Mouse (Mus musculus): ENCODE data around the gene Plekha8. TPM values are rescaled to one million over a fixed set of nuclear protein-coding genes. Genes with fewer than 3 reads are reported as not detected.

Gene Plekha8
- polyA plus RNA-seq, 1 experiment from 2014 or later = 10.5 TPM

GRCm38 (mm10) chr6:54557671-54558070, 37.2 kb upstream of the Plekha8 start:
- H3K4me2 ChIP-seq (ENCODE audit: low read length) = no peak overlapping the region
- H3K36me3 ChIP-seq (ENCODE audit: control insufficient read depth, insufficient read depth) = no peaks in the 10 kb centered on the region
- H3K27me3 ChIP-seq (replicated peaks; ENCODE audit: control insufficient read depth, insufficient read depth, low read length) = no peaks in the 10 kb centered on the region
- WGBS = 95% methylated on average over 7 of the region's 7 CpGs
- H3K4me3 ChIP-seq (replicated peaks; ENCODE audit: low read length) = no peak overlapping the region
- no peak overlapping the region for H3K27ac ChIP-seq (ENCODE audit: low read length)
- no peak for ATAC-seq
- H3K9ac ChIP-seq (replicated peaks; ENCODE audit: low read depth, low read length) = no peak overlapping the region
- H3K9me3 ChIP-seq (ENCODE audit: control insufficient read depth, low read length) = no peaks in the 10 kb centered on the region
- peaks cover 40% of the 10 kb centered on the region for H3K4me1 ChIP-seq (replicated peaks; ENCODE audit: control insufficient read depth, insufficient read depth, low read length)

- H3K4me2 ChIP-seq (ENCODE audit: low read length) = no peak overlapping the region
- no peaks in the 10 kb centered on the region for H3K36me3 ChIP-seq (ENCODE audit: control insufficient read depth, insufficient read depth)
- H3K4me3 ChIP-seq (replicated peaks; ENCODE audit: low read length) = no peak overlapping the region
- 0 out of 2 replicates have a peak overlapping the region, but pooled peaks have one; percentile 8 for H3K9ac ChIP-seq (replicated peaks; ENCODE audit: low read depth, low read length)
- H3K27me3 ChIP-seq (replicated peaks; ENCODE audit: control insufficient read depth, insufficient read depth, low read length) = no peaks in the 10 kb centered on the region
- 66% methylated on average over 7 of the region's 7 CpGs for WGBS
- no peak for ATAC-seq
- H3K4me1 ChIP-seq (replicated peaks; ENCODE audit: control insufficient read depth, insufficient read depth, low read length) = peaks cover 42% of the 10 kb centered on the region
- no peaks in the 10 kb centered on the region for H3K9me3 ChIP-seq (ENCODE audit: control insufficient read depth, low read length)
- no peak overlapping the region for H3K27ac ChIP-seq (ENCODE audit: low read length)
These were observed 36.4 kb upstream of the Plekha8 start for GRCm38 (mm10) chr6:54558466-54558865.

GRCm38 (mm10) chr6:54562018-54562809, 32.7 kb upstream of the Plekha8 start:
- H3K27me3 ChIP-seq (replicated peaks; ENCODE audit: control insufficient read depth, insufficient read depth, low read length) = no peaks in the 10 kb centered on the region
- no peak overlapping the region for H3K9ac ChIP-seq (replicated peaks; ENCODE audit: low read depth, low read length)
- H3K9me3 ChIP-seq (ENCODE audit: control insufficient read depth, low read length) = no peaks in the 10 kb centered on the region
- peak overlapping the region; percentile 9; the same call in 1 of the 2 replicates for H3K4me2 ChIP-seq (ENCODE audit: low read length)
- peaks cover 42% of the 10 kb centered on the region for H3K4me1 ChIP-seq (replicated peaks; ENCODE audit: control insufficient read depth, insufficient read depth, low read length)
- H3K36me3 ChIP-seq (ENCODE audit: control insufficient read depth, insufficient read depth) = no peaks in the 10 kb centered on the region
- 71% methylated on average over 16 of the region's 17 CpGs for WGBS
- H3K4me3 ChIP-seq (replicated peaks; ENCODE audit: low read length) = no peak overlapping the region
- no peak overlapping the region for H3K27ac ChIP-seq (ENCODE audit: low read length)
- no peak for ATAC-seq

- Histone ChIP-seq H3K36me3 (ENCODE audit: control insufficient read depth, insufficient read depth) (no peaks in the 10 kb centered on the region), H3K4me1 (replicated peaks; ENCODE audit: control insufficient read depth, insufficient read depth, low read length) (peaks cover 48% of the 10 kb centered on the region), H3K27ac (ENCODE audit: low read length) (no peak overlapping the region), H3K4me3 (replicated peaks; ENCODE audit: low read length) (peak overlapping the region; percentile 83), H3K4me2 (ENCODE audit: low read length) (peak overlapping the region; percentile 69), H3K9ac (replicated peaks; ENCODE audit: low read depth, low read length) (0 out of 2 replicates have a peak overlapping the region, but pooled peaks have one; percentile 14), H3K27me3 (replicated peaks; ENCODE audit: control insufficient read depth, insufficient read depth, low read length) (no peaks in the 10 kb centered on the region), H3K9me3 (ENCODE audit: control insufficient read depth, low read length) (no peaks in the 10 kb centered on the region)
- no peak for ATAC-seq
- WGBS = 76% methylated on average over 4 of the region's 4 CpGs
These were observed 31.4 kb upstream of the Plekha8 start for GRCm38 (mm10) chr6:54563561-54563960.

DNA sequence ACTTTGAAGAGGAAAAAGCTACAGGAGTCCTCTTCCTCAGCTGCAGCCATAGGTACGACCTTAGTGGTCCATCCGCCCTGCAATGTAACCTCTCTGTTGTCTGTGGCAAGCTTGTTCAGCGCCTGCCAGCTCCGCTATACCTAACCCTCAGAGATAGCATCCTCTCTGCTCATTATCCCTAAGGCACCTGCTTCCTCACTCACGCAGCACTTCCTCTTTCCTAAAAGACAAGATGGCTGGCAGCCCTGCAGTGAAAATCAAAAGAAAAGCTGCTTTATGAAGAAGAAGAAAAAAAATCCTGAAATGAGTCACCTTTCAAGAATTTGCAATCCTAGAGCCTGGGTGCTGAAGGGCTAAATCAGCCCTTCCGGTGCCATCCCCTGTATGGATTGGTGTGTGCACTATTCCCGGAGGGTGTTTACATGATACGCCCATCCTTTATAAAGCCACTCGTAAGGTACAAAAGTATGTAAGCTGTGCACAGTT, 30.4 kb upstream of the Plekha8 start:
- WGBS = 15% methylated on average over 9 of the region's 9 CpGs
- peak overlapping the region; percentile 93 for H3K9ac ChIP-seq (replicated peaks; ENCODE audit: low read depth, low read length)
- H3K27ac ChIP-seq (ENCODE audit: low read length) = peak overlapping the region; percentile 94
- no peaks in the 10 kb centered on the region for H3K27me3 ChIP-seq (replicated peaks; ENCODE audit: control insufficient read depth, insufficient read depth, low read length)
- no peaks in the 10 kb centered on the region for H3K9me3 ChIP-seq (ENCODE audit: control insufficient read depth, low read length)
- H3K4me2 ChIP-seq (ENCODE audit: low read length) = peak overlapping the region; percentile 69
- peak overlapping the region; percentile 83 for H3K4me3 ChIP-seq (replicated peaks; ENCODE audit: low read length)
- H3K4me1 ChIP-seq (replicated peaks; ENCODE audit: control insufficient read depth, insufficient read depth, low read length) = peaks cover 46% of the 10 kb centered on the region
- H3K36me3 ChIP-seq (ENCODE audit: control insufficient read depth, insufficient read depth) = no peaks in the 10 kb centered on the region
- ATAC-seq = 0 out of 2 replicates have a peak, but pooled peaks have one; percentile 4

DNA sequence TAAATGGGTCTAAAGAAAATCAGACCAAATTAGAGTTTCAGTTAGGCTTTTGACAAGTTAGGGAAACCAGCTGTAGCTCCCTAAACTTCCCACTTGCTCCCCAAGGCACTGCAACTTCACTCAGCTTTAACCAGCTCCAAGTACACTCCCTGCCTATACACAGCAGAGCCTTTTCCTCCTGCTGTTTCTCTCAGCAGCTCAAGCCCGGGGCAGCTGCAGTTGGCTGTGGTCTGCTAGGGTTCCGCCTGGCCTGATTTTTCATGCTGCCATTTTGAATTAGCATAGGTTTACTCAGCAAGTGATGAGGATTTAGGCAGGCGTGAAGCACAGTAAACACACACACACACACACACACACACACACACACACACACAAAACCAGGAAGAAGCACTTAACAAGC, 29.9 kb upstream of the Plekha8 start:
- 2% methylated on average over 3 of the region's 3 CpGs for WGBS
- peak overlapping the region; percentile 83 for H3K4me3 ChIP-seq (replicated peaks; ENCODE audit: low read length)
- H3K27ac ChIP-seq (ENCODE audit: low read length) = peak overlapping the region; percentile 94
- H3K4me1 ChIP-seq (replicated peaks; ENCODE audit: control insufficient read depth, insufficient read depth, low read length) = peaks cover 45% of the 10 kb centered on the region
- peak overlapping the region; percentile 69 for H3K4me2 ChIP-seq (ENCODE audit: low read length)
- ATAC-seq = peak; percentile 40
- peak overlapping the region; percentile 93 for H3K9ac ChIP-seq (replicated peaks; ENCODE audit: low read depth, low read length)
- H3K36me3 ChIP-seq (ENCODE audit: control insufficient read depth, insufficient read depth) = no peaks in the 10 kb centered on the region
- no peaks in the 10 kb centered on the region for H3K27me3 ChIP-seq (replicated peaks; ENCODE audit: control insufficient read depth, insufficient read depth, low read length)
- H3K9me3 ChIP-seq (ENCODE audit: control insufficient read depth, low read length) = no peaks in the 10 kb centered on the region

GRCm38 (mm10) chr6:54565665-54566545, 29.0 kb upstream of the Plekha8 start, which contains the start of gene Scrn1:
Gene Scrn1, minus strand, starts transcription at chr6:54566489.
- Histone ChIP-seq H3K36me3 (ENCODE audit: control insufficient read depth, insufficient read depth) (no peaks in the 10 kb centered on the region), H3K4me1 (replicated peaks; ENCODE audit: control insufficient read depth, insufficient read depth, low read length) (peaks cover 45% of the 10 kb centered on the region), H3K4me2 (ENCODE audit: low read length) (peak within 1 kb of the TSS; percentile 69), H3K9me3 (ENCODE audit: control insufficient read depth, low read length) (no peaks in the 10 kb centered on the region), H3K9ac (replicated peaks; ENCODE audit: low read depth, low read length) (peak within 1 kb of the TSS; percentile 93), H3K27ac (ENCODE audit: low read length) (peak within 1 kb of the TSS; percentile 94), H3K27me3 (replicated peaks; ENCODE audit: control insufficient read depth, insufficient read depth, low read length) (no peaks in the 10 kb centered on the region), H3K4me3 (replicated peaks; ENCODE audit: low read length) (peak within 1 kb of the TSS; percentile 83)
- peak; percentile 89 for ATAC-seq
- WGBS = under 1% methylated on average over 60 of the region's 60 CpGs

DNA sequence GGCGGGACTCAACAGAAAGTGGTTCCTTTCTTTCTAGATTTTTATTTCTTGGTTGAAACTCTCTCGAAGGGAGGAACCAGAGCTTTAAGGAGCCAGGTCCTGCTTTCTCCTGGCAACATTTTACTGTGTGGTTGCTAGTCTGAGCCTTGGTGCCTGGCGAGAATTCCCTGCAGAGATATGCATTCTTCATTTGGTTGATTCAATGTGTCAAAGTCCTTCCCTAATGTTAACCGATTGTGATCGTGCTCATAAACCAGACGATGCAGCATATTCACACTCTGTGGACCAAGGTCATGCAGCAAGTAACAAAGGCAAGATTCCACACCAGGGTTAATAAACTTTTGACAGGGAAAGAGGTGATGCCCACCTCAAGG, 28.4 kb upstream of the Plekha8 start:
- Histone ChIP-seq H3K9ac (replicated peaks; ENCODE audit: low read depth, low read length) (peak overlapping the region; percentile 93), H3K4me3 (replicated peaks; ENCODE audit: low read length) (peak overlapping the region; percentile 83), H3K36me3 (ENCODE audit: control insufficient read depth, insufficient read depth) (no peaks in the 10 kb centered on the region), H3K4me1 (replicated peaks; ENCODE audit: control insufficient read depth, insufficient read depth, low read length) (peaks cover 45% of the 10 kb centered on the region), H3K4me2 (ENCODE audit: low read length) (peak overlapping the region; percentile 69), H3K27ac (ENCODE audit: low read length) (peak overlapping the region; percentile 94), H3K9me3 (ENCODE audit: control insufficient read depth, low read length) (no peaks in the 10 kb centered on the region), H3K27me3 (replicated peaks; ENCODE audit: control insufficient read depth, insufficient read depth, low read length) (no peaks in the 10 kb centered on the region)
- ATAC-seq = no peak
- WGBS = 5% methylated on average over 6 of the region's 6 CpGs

DNA sequence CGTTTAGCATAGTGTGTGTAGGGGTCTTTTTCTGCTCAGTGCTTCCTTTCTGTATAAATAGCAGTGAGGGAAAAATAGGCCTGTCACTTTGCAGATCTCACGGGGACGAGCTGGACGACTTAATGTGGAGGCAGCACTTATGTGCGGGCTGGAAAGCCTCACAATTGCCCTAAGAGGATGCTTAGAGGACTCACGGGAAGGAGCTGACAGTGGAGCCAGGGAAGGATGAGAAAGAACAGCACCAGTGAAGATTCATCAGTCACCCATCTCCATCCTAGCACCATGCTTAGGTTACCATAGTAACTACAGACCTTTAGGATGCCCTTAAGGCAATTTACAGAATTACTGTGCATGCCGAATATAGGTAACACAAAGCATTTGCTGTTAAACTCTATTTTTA, 25.1 kb upstream of the Plekha8 start:
- Histone ChIP-seq H3K36me3 (ENCODE audit: control insufficient read depth, insufficient read depth) (no peaks in the 10 kb centered on the region), H3K27me3 (replicated peaks; ENCODE audit: control insufficient read depth, insufficient read depth, low read length) (no peaks in the 10 kb centered on the region), H3K4me1 (replicated peaks; ENCODE audit: control insufficient read depth, insufficient read depth, low read length) (peaks cover 31% of the 10 kb centered on the region), H3K27ac (ENCODE audit: low read length) (peak overlapping the region; percentile 64), H3K9ac (replicated peaks; ENCODE audit: low read depth, low read length) (no peak overlapping the region), H3K4me2 (ENCODE audit: low read length) (0 out of 2 replicates have a peak overlapping the region, but pooled peaks have one; percentile 7), H3K9me3 (ENCODE audit: control insufficient read depth, low read length) (no peaks in the 10 kb centered on the region), H3K4me3 (replicated peaks; ENCODE audit: low read length) (no peak overlapping the region)
- 15% methylated on average over 7 of the region's 7 CpGs for WGBS
- ATAC-seq = no peak

Measured in forebrain, embryonic 16.5 days (tissue).